Mouse (Mus musculus) adrenal gland, postnatal 14 days (tissue): ENCODE results near the gene Fzd5. TPM values are rescaled to one million over a fixed set of nuclear protein-coding genes. Genes with fewer than 3 reads are reported as not detected.

ENCODE experiments used
- DNase-seq: peaks from one replicate; pipeline ENCODE4 v3.0.0; 2021; ENCODE audit warnings: mixed read lengths
- total RNA-seq: library from RNA; stranded (reverse); gene quantifications from 2 replicates; pipeline ENCODE4 v1.2.3, GENCODE M21; 2021

The Fzd5 gene
- total RNA-seq, 1 experiment from 2014 or later = 14.4 TPM

- peak; percentile 59 for DNase-seq
Measured at GRCm38 (mm10) chr1:64734771-64735750, 2.5 kb downstream of the Fzd5 start.

DNA sequence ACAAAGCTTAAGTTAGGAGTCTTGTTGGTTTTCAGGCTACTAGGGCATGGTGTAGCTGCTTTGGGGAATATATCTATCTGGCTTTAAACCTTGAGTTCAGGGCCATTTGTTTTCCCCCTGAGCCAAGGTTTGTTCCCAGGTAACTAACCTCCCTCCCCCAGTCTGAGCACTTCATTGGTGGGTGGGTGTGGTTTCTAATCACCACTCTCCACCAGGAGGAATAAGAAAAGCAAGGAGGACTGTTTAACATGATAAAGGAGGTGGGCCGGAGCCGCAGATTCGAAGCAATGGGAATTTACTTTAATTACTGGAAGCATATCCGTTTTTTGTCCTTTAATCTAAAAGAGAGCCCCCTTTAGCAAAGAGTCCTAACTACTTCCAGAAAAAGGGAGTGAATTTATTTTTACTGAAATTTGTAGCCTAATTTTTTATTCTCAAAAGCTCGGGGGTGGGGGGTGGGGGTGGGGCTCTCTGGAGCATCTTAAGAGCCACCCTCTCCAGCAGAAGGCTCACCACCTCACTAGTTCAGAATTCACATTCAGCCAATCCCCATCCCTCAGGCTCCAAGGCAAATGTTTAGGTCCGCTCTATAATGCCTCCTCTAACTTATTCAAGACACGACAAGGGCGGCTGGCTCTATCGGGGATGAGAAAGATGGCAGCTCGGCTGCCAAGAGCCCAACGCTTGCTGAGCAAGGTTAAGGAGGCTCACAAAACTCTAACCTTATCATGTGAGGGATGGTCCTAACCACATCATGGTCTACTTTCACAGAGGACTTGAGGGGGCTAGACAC, 3.9 kb downstream of the Fzd5 start:
- DNase-seq = no peak

DNA sequence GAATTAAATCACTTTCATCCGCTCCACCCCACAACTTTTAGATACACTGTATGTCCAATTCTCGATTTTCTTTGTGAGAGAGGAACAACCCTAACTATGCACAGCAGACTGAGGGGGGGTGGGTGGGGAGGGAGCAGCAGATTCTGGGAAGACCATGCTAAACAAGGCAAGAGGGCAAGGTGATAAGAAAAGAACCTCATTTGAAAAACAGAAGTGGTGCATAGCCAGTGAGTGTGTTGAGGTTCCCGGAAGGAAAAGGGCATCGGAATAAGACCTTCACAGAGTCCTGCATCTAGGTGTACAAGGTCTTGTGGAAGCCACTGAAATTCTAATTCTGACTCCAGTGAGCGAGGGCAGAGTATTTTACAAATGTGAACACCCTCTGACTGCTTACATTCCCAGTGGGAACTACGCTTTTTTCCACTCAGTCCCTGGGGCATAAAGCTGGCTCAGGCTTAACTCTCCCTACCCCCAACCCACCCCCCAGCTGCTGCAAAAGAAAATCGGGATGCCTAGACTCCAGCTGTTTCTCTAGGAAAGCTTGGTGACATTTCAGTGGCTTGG, 4.8 kb downstream of the Fzd5 start:
- no peak for DNase-seq

DNA sequence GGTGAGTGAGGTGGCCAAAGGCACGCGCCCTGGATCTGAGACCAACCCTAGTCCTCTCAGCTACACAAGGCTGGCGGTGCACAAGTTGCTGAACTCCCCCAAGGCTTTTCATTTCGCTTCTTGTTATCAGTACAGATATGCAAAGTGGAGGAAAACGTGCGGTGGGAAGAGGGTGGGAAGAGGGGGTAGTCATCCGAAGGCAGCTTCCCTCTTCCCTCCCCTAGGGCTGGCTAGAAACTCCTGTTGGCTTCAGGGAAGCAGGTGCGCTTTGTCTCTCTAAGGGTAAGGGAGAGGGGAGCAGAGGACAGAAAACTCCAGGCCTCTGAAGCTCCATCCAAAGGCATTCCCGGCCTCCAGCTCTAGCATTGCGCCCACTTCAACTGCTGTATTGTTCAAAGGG, 5.4 kb downstream of the Fzd5 start:
- DNase-seq = no peak

GRCm38 (mm10) chr1:64731341-64732020, 6.1 kb downstream of the Fzd5 start:
- no peak for DNase-seq

GRCm38 (mm10) chr1:64730046-64730445, 7.5 kb downstream of the Fzd5 start:
- no peak for DNase-seq

DNA sequence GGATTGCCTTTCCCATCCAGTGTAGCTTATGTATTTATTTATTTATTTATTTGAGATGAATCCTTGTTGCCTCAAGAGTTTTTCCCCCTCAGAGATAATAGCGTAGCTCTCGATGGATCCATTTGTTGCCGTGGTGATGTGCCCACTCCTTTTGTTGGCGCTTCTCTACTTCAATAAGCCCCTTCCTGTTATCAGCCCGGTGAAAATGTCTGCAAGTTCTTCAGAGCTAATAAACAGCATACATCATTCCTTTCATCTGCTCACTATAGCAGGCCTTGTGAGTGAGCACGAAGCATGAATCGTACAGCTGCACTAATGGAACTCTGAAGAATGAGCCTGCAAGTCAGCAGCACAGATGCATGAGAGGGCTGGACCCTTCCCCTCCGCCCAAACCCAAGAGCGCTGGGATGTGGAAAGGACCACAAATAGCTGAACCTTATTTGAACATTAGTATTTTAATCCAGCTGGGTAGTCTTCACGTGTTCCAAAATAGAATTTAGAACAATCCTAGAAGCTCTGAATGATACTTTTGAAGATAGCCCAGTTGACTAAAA, 16.4 kb downstream of the Fzd5 start:
- DNase-seq = no peak

DNA sequence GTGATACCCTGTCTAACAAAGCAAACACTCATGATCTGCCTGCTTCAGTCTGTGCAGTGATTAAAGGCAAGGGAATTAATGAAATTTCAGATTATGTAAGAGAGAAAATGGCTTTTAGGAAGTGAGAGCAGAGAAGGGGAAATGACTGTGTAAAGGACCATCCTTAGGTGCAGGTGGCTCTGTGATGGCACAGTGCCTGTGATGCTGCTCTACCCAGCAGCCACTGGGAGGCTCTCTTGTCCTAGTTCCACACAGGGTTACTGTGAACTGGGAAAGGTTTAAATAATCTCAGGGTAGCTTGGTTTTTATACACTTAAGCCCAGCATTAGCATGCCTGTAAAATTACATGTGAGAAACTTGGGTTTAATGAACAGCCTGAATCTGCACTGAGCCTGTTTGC, 20.0 kb downstream of the Fzd5 start:
- DNase-seq = peak; percentile 76

- DNase-seq = no peak
Measured at GRCm38 (mm10) chr1:64716589-64717304, 20.8 kb downstream of the Fzd5 start.

GRCm38 (mm10) chr1:64715458-64715857, 22.1 kb downstream of the Fzd5 start:
- DNase-seq = no peak

DNA sequence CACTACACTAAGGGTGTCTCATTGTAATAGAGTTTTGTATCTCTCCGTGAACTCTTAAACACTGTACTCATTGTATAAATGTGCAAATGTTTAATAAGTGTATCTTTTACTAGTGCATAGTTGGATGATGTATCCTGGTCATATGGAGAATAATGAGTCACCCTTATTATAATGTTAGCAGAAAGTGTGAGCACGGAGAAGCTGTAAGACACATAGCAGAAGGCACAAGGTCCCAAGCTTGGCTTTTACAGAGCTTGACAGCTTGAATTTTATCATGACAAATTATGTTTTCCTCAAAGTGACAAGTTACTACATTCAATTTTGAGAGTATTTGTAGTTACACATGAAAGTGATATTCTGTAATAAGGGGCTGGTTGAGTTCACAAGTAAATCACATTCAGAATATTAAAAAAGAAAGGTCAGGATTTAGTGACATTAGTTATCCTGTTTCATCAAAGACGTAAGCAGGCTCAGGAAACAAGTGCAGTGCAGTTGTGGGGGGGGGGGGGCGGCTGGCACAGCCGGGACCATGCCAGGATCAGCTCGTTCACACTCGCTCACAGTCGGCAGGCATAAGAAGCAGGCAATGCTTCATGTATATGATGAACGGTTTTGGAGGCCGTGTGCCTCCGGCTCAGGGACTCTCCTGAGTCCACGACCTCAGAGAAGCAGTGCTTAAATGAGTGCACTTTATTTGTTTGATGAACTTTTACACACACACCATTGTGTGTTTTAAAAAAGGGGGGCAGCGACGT, 25.4 kb downstream of the Fzd5 start:
- DNase-seq = no peak

DNA sequence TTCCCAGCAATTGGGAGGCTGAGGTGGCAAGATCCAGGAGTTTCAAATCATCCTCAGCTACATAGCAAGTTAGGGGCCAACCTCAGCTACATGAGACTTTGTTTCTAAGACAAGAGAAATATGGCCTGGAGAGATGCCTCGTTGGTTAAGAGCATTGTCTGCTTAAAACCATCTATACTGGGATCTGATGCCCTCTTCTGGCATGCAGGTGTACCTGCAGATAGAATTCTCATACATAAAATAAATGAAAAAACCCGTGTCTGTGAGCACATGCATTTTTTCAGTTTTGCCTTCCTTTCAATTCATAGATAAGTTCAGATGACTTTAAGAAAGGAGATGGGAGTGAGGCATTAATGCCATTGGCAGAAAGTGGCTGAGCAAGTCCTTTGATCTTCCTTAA, 27.7 kb downstream of the Fzd5 start:
- peak; percentile 27 for DNase-seq

- no peak for DNase-seq
Measured at GRCm38 (mm10) chr1:64706610-64707009, 30.9 kb downstream of the Fzd5 start.

DNA sequence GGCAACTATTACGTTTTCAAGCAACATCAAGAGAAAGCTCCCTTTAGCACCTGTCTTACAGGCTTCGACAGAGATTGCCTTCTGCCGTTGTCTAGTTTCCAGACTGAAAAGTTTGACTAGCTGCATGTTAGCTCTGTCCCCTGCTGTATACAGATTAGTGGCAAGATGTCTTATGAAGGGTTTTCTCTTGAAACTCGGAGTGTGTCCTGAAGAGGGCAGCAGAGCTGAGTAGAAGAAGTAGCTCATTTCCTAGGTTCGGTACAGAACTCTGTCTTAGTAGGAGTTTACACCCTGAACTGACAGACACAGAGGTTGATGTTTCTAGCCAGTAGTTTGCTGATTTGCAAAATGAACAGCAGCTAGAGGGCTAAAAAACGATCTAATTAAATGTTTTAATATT, 32.3 kb downstream of the Fzd5 start:
- peak; percentile 63 for DNase-seq

DNA sequence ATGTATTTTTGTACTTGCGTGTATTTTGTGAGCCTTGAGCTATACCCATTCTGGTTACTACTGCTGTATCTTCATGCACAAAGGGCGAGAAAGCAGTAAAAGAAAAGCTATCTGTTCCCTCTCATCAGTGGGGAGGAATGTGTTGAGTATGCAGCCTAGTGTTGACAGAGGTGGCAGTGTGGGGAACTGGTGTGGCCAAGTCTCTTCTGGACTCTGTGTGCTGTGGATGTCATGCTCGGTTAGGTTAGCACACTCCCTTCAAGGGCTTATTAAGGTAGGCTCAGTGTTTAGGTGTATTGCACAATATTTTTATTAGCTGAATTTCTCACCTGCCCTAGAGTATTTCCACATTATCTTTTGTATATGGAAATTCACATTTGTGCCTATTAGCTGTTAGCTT, 35.8 kb downstream of the Fzd5 start:
- no peak for DNase-seq

DNA sequence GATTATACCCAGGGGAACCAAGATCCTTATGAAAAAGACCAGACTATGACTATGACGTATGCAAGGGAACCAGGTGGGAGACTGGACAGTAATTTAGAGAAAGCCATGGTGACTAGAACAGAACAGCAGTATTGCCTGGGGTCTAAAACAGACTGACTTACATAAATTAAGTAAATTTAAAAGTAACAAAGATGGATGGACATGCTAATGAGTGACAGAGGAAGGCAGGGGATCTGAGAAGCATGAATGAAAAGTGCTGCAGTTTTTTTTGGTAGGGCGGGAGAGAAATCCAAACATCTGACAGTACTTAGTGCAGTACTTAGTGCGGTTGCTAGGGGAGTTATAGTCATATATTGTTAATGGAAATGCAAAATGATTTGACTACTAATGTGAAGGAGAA, 42.4 kb downstream of the Fzd5 start:
- DNase-seq = no peak

DNA sequence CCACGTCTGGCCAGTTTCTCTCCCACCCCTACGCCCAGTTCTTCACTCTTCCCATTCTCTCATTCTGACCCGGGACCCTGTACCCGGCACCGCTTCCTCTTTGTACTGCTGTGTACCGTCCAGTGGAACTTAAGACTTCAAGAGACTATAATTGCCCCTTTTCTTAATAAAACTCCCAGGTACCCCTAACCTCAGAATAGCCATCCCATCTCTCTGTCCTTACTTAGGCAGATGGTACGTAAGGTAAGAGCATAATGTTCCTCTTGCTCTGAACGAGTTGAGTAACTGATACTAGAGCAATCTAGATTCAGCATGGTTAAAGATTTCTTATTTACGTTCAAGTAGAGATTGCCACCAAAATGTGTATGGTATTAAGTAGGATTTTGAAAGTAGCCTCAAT, 46.0 kb downstream of the Fzd5 start:
- no peak for DNase-seq

GRCm38 (mm10) chr1:64691121-64691551, 46.4 kb downstream of the Fzd5 start:
- DNase-seq = peak; percentile 62

GRCm38 (mm10) chr1:64690213-64691013, 47.1 kb downstream of the Fzd5 start, which contains the start of gene Ccnyl1:
TSS of gene Ccnyl1 (plus strand) at chr1:64690455.
- DNase-seq = peak; percentile 99
